Mouse (Mus musculus): ENCODE results near the gene Cnksr2. TPM values are rescaled to one million over a fixed set of nuclear protein-coding genes. Genes with fewer than 3 reads are reported as not detected.

The Cnksr2 gene
- 0.07 TPM in 2 replicates for polyA plus RNA-seq (2015; fragmentation: Nextera tagmentation; extraction: Ambion mirVana)

DNA sequence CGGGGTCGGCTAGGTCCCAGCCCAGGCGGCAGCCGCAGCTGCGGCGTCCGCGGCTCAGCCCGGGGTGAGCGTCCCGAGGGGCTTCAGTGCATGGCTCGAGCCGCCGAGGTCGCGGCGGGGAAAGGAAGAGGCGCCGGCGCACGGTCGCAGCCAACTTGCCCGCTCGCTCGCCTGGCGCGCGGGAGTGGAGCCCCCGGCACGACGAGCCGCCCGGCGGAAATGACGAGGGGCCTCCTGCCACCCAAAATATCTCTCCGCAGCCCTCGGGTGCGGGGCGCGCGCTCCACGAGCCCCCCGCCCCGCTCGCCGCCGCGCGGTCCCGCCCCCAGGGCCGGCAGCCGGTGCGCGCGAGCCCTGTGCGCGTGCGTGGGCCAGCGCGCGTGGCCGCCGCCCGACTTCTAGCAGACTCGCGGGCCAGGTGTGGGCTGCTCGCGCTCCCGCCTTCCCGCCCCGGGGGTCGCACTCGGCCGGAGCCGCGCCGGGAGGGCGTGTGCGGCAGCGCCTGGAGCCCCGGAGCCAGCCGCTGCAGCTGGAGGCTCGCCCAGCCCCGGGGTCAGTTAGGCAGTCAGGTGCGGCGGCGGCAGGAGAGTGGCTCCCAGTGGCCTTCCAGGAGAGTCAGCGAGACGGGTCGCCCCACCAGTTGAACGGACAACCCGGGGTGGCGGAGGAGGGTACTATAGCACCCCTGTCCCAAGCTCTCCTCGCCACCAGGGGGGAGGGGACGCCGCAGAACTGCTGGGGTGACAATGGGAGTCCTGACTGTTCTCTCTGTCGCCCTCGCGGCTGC, at the start of gene Cnksr2:
Gene Cnksr2, minus strand, starts transcription at position 238 of the 787 bp plus-strand sequence.
- WGBS (ENCODE audit: insufficient replicate concordance) = 11% methylated on average over 71 of the region's 99 CpGs
- ATAC-seq (ENCODE audit: low read depth) (no peak), DNase-seq (no peak)
- no peaks in the 10 kb centered on the region for H3K36me3 ChIP-seq
- H3K4me2 ChIP-seq = peak within 1 kb of the TSS; percentile 60
- H3K9me3 ChIP-seq (replicated peaks) = no peaks in the 10 kb centered on the region
- no peaks in the 10 kb centered on the region for H3K4me1 ChIP-seq (replicated peaks)
- no peak within 1 kb of the TSS for H3K27ac ChIP-seq
- H3K9ac ChIP-seq = no peak within 1 kb of the TSS
- H3K27me3 ChIP-seq = peaks cover 30% of the 10 kb centered on the region
- peak within 1 kb of the TSS; percentile 51 for H3K4me3 ChIP-seq (replicated peaks)

DNA sequence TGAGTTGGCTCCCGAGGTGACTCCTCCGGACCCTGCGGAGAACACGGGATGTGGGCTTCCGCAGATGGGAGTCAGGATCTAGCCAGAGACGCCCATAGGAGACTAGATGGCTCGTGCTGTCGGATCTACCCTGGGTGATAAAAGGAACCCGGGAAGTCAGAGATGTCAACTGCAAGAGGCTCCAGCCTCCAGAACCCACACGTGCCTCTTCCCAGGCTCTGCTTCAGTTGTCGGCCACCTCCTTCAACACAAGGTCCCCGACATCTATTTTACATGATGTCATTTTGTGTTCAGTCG, 698 bp upstream of the Cnksr2 start:
- H3K27ac ChIP-seq = no peak overlapping the region
- no peaks in the 10 kb centered on the region for H3K4me1 ChIP-seq (replicated peaks)
- no peak overlapping the region for H3K9ac ChIP-seq
- H3K36me3 ChIP-seq = no peaks in the 10 kb centered on the region
- DNase-seq (no peak), ATAC-seq (ENCODE audit: low read depth) (no peak)
- H3K4me2 ChIP-seq = peak overlapping the region; percentile 60
- H3K4me3 ChIP-seq (replicated peaks) = peak overlapping the region; percentile 51; the same call in 1 of the 2 replicates
- H3K27me3 ChIP-seq = peaks cover 30% of the 10 kb centered on the region
- H3K9me3 ChIP-seq (replicated peaks) = no peaks in the 10 kb centered on the region
- WGBS (ENCODE audit: insufficient replicate concordance) = 19% methylated on average over 13 of the region's 13 CpGs

DNA sequence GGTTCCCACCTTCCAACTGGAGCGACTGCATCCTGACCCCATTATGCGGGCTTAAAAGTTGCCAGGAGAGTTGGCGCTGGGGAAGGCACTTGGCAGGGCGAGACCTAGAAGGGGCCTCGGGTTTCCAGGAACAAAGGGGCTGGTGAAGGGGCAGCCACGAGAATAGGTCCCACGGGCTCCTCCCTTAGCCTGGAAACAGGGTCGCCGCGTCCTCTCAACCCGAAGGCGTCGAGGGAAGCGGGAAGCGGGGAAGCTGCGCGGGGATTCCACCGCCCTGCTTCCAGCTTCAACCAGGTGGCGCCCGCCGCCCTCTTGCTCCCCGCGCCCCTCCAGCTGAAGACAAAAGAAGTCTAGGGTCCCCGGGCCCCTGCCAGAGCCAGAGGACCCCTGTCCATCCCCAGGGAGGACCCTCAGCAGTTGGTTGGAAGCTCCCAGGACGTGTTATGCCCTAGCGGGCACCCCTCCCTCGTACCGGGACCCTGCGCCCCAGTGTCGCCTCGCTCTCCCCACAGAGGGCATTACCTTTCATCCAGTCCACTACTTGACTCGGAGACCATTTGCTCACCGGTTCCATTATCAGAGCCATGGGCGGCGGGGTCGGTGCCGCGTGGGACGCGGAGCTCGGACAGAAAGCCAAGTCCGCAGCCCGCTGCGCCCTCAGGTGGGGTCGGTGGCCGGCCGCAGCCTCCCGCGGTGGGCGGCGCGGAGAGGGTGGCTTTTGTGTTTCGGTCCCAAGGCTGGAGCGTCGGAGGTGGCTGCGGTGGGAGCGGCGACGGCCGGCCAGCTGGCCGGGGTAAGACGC, 638 bp downstream of the Cnksr2 start:
- no peak for ATAC-seq (ENCODE audit: low read depth)
- Histone ChIP-seq H3K36me3 (no peaks in the 10 kb centered on the region), H3K27me3 (peaks cover 30% of the 10 kb centered on the region), H3K9ac (no peak overlapping the region), H3K4me2 (peak overlapping the region; percentile 60), H3K4me3 (replicated peaks) (peak overlapping the region; percentile 51), H3K27ac (no peak overlapping the region), H3K9me3 (replicated peaks) (no peaks in the 10 kb centered on the region), H3K4me1 (replicated peaks) (no peaks in the 10 kb centered on the region)
- WGBS (ENCODE audit: insufficient replicate concordance) = 16% methylated on average over 52 of the region's 62 CpGs
- no peak for DNase-seq

DNA sequence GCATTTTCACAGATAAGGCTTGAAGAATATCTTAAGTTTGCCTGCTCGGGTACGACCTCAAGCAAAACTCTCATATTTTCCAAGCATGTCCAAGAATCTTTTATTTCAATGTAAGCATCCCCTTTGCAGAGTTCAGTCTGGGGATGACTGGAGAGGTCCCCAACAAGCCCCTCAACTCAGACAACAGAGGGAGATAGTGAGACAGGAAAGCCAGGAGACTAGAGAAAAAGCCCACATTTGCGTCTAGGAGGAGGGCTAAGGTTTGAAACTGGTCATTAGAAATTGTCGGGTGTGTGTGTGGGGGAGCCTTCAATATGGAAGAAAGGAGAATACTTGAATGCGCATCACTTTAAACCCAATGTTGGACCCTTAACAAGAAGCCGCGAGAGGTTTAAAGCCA, 1.4 kb downstream of the Cnksr2 start:
- Histone ChIP-seq H3K4me1 (replicated peaks) (no peaks in the 10 kb centered on the region), H3K27ac (no peak overlapping the region), H3K36me3 (no peaks in the 10 kb centered on the region), H3K9me3 (replicated peaks) (no peaks in the 10 kb centered on the region), H3K9ac (no peak overlapping the region), H3K4me3 (replicated peaks) (0 out of 2 replicates have a peak overlapping the region, but pooled peaks have one; percentile 51), H3K27me3 (peaks cover 30% of the 10 kb centered on the region), H3K4me2 (peak overlapping the region; percentile 60)
- no peak for DNase-seq
- 24% methylated on average over 7 of the region's 7 CpGs for WGBS (ENCODE audit: insufficient replicate concordance)
- ATAC-seq (ENCODE audit: low read depth) = no peak

DNA sequence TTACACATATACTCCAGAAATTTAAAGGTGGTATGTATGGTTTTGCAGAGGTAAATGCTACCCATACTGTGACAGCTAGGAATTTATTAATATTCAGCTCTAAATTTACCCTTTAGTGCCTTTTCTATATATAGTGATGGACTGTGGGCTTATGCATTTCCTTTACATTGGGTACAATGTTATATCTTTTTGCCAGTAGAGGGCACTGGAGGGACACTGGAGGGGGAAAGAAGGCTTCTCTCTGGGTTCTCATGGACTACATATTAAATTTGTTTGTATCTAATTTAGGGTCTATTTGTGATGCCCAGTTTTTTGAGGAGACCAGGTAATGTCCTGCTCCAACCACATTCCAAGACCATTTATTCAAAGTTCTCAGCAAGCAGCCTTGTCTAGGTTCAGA, 91.4 kb downstream of the Cnksr2 start:
- no peak for DNase-seq
- Histone ChIP-seq H3K9me3 (replicated peaks) (no peaks in the 10 kb centered on the region), H3K36me3 (no peaks in the 10 kb centered on the region), H3K4me3 (replicated peaks) (no peak overlapping the region), H3K4me1 (replicated peaks) (no peaks in the 10 kb centered on the region), H3K4me2 (no peak overlapping the region), H3K27ac (no peak overlapping the region), H3K9ac (no peak overlapping the region), H3K27me3 (no peaks in the 10 kb centered on the region)
- ATAC-seq (ENCODE audit: low read depth) = no peak

DNA sequence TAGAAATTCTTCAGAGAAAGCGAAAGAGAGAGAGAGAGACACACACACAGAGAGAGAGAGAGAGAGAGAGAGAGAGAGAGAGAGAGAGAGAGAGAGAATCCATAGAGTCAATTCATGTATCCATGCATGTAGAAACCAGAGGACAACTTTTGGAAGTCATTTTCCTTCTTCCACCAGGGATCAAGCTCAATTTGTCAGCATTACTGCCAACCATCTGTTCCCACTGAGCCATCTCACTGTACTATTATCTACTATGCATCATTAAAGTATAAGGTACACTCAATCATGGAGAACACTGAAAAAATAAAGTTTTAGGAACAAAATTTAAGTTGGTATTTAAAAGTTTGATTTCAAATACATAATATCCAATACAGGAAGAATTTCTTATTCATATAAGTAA, 93.8 kb downstream of the Cnksr2 start:
- WGBS (ENCODE audit: insufficient replicate concordance) = 73% methylated on average over 1 of the region's 1 CpGs
- Histone ChIP-seq H3K27me3 (no peaks in the 10 kb centered on the region), H3K27ac (no peak overlapping the region), H3K4me3 (replicated peaks) (no peak overlapping the region), H3K4me2 (no peak overlapping the region), H3K36me3 (no peaks in the 10 kb centered on the region), H3K9ac (no peak overlapping the region), H3K4me1 (replicated peaks) (no peaks in the 10 kb centered on the region), H3K9me3 (replicated peaks) (no peaks in the 10 kb centered on the region)
- ATAC-seq (ENCODE audit: low read depth) (no peak), DNase-seq (no peak)

DNA sequence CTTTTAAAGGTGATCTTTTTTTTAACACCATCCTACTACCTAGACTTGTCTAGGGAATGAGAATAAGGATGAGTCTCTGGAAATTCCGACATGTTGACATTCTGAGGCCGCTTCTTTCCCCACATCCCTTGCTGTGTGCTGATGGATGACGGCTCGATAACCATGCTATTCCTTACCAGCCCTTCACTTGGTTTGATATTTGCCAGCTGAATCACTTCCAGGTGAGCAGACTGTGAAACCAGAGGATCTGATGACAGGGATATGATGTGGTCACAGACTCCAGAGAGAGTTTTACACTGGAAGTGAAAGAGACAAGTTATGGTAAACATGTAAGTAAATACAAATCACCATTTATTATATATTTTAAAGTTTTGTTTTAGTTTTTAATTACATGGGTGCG, 98.0 kb downstream of the Cnksr2 start:
- Histone ChIP-seq H3K27me3 (no peaks in the 10 kb centered on the region), H3K9ac (no peak overlapping the region), H3K4me1 (replicated peaks) (no peaks in the 10 kb centered on the region), H3K4me3 (replicated peaks) (no peak overlapping the region), H3K27ac (no peak overlapping the region), H3K36me3 (no peaks in the 10 kb centered on the region), H3K9me3 (replicated peaks) (no peaks in the 10 kb centered on the region), H3K4me2 (no peak overlapping the region)
- DNase-seq (no peak), ATAC-seq (ENCODE audit: low read depth) (no peak)
- 65% methylated on average over 5 of the region's 5 CpGs for WGBS (ENCODE audit: insufficient replicate concordance)

DNA sequence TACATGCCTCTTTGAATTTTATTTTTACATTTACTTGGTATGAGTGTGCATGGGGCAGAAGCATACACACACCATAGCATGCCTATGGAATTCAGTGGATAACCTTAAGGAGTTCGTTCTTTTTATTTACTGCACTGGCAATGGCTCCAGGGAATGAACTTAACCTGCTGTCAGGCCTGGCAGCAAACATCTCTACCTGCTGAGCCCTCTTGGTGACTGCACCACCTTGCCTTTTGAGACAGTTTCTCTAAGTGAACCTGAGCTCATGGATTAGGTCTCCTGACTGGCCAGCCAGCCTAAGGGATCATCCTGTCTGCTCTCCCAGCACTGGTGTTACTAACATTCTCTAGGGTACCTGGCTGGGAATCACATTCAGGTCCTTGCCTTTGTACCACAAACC, 106.5 kb downstream of the Cnksr2 start:
- H3K27ac ChIP-seq = no peak overlapping the region
- no peaks in the 10 kb centered on the region for H3K36me3 ChIP-seq
- H3K9me3 ChIP-seq (replicated peaks) = no peaks in the 10 kb centered on the region
- no peak for DNase-seq
- H3K4me2 ChIP-seq = no peak overlapping the region
- no peak overlapping the region for H3K4me3 ChIP-seq (replicated peaks)
- no peak overlapping the region for H3K9ac ChIP-seq
- no peak for ATAC-seq (ENCODE audit: low read depth)
- no peaks in the 10 kb centered on the region for H3K27me3 ChIP-seq
- 63% methylated on average over 1 of the region's 1 CpGs for WGBS (ENCODE audit: insufficient replicate concordance)
- no peaks in the 10 kb centered on the region for H3K4me1 ChIP-seq (replicated peaks)

DNA sequence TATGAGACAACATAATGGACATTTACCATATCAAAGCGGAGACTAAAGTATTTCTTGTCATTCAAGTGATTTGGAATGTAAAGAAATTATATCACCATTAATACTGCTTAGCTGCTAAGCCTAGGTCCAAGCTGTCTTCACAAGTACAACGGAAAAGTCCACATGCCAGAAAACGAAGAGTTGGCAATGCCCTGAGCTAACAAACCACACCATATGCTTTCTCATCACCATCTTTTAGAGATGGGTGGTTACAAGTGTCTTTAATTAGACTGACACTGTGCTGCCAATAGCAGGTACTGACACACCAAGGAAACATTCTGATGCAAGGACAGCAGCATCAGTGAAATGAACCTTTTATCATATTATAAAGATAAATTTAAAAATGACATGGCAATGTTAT, 123.0 kb downstream of the Cnksr2 start:
- Histone ChIP-seq H3K9ac (no peak overlapping the region), H3K4me1 (replicated peaks) (no peaks in the 10 kb centered on the region), H3K9me3 (replicated peaks) (no peaks in the 10 kb centered on the region), H3K4me2 (no peak overlapping the region), H3K4me3 (replicated peaks) (no peak overlapping the region), H3K27ac (no peak overlapping the region), H3K36me3 (no peaks in the 10 kb centered on the region), H3K27me3 (no peaks in the 10 kb centered on the region)
- no peak for DNase-seq
- no peak for ATAC-seq (ENCODE audit: low read depth)
- WGBS (ENCODE audit: insufficient replicate concordance) = 51% methylated on average over 3 of the region's 3 CpGs

DNA sequence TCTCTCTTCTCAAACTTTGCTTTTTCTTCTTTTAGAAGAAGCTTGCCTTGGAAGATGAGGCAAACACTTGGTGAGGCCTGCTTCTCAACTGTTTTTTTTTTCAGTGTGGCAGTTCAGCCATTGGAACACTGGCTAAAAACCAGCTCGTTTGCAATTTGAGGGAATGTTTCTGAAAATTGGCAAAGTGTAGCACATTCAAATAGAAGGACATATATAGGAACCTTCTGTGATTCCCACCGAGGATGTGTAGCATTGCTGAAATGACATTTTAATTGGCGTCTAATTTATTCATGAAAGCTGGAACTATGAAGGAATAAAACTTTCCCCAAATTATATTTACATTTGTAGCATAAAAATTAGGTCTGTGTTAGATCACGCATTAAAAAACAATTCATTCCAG, 213.1 kb downstream of the Cnksr2 start:
- H3K36me3 ChIP-seq = no peaks in the 10 kb centered on the region
- no peak overlapping the region for H3K27ac ChIP-seq
- 59% methylated on average over 4 of the region's 4 CpGs for WGBS (ENCODE audit: insufficient replicate concordance)
- H3K4me1 ChIP-seq (replicated peaks) = no peaks in the 10 kb centered on the region
- no peaks in the 10 kb centered on the region for H3K27me3 ChIP-seq
- ATAC-seq (ENCODE audit: low read depth) (no peak), DNase-seq (no peak)
- no peaks in the 10 kb centered on the region for H3K9me3 ChIP-seq (replicated peaks)
- H3K4me3 ChIP-seq (replicated peaks) = no peak overlapping the region
- H3K4me2 ChIP-seq = no peak overlapping the region
- no peak overlapping the region for H3K9ac ChIP-seq

DNA sequence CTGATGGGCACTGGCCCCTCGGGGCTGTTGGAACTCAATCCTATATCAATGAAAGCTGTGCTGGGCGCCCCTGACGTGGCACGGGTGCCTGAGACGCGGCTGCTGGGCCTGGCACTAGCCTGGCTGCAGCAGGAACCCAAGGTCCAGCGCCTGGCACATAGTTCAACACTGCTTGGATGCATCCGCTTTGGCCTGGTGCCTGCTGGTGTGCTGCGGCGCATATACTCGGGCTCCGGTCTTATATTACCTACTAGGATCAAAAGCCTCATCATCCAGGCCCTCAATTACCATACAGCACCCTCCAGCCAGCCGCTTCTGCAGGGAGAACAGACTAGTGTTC, 224.2 kb downstream of the Cnksr2 start:
- Histone ChIP-seq H3K9ac (no peak overlapping the region), H3K9me3 (replicated peaks) (no peaks in the 10 kb centered on the region), H3K36me3 (no peaks in the 10 kb centered on the region), H3K4me3 (replicated peaks) (no peak overlapping the region), H3K4me1 (replicated peaks) (no peaks in the 10 kb centered on the region), H3K27me3 (no peaks in the 10 kb centered on the region), H3K4me2 (no peak overlapping the region), H3K27ac (no peak overlapping the region)
- no peak for ATAC-seq (ENCODE audit: low read depth)
- DNase-seq = no peak
- 67% methylated on average over 13 of the region's 13 CpGs for WGBS (ENCODE audit: insufficient replicate concordance)

Measured in liver, embryonic 13.5 days (tissue).